Mouse (Mus musculus): ENCODE data around the gene Fbxw7. TPM values are rescaled to one million over a fixed set of nuclear protein-coding genes. Genes with fewer than 3 reads are reported as not detected.
A peak's percentile ranks its signal among the peaks of the same experiment; 100 is the strongest.

Fbxw7 gene
- polyA plus RNA-seq, 1 experiment from 2014 or later, result 9.3 TPM

- Histone ChIP-seq H3K9me3 (replicated peaks) (no peaks in the 10 kb centered on the region), H3K27ac (no peak overlapping the region), H3K27me3 (no peaks in the 10 kb centered on the region), H3K4me3 (replicated peaks) (no peak overlapping the region), H3K4me1 (0 out of 2 replicates have a peak, but pooled peaks cover 3% of the 10 kb centered on the region), H3K9ac (no peak overlapping the region), H3K36me3 (no peaks in the 10 kb centered on the region), H3K4me2 (no peak overlapping the region)
- no peak for ATAC-seq (replicated peaks; ENCODE audit: low FRiP score)
- 49% methylated on average over 9 of the region's 9 CpGs for WGBS
These were observed 200.6 kb downstream of the Fbxw7 start for GRCm38 (mm10) chr3:85015667-85016066.

GRCm38 (mm10) chr3:85020137-85020536 lies 205.1 kb downstream of the Fbxw7 start:
- H3K9me3 ChIP-seq (replicated peaks), result no peaks in the 10 kb centered on the region
- no peak overlapping the region for H3K27ac ChIP-seq
- peaks cover 12% of the 10 kb centered on the region for H3K4me1 ChIP-seq
- no peak overlapping the region for H3K4me3 ChIP-seq (replicated peaks)
- no peak overlapping the region for H3K4me2 ChIP-seq
- ATAC-seq (replicated peaks; ENCODE audit: low FRiP score), result no peak
- no peak overlapping the region for H3K9ac ChIP-seq
- no peaks in the 10 kb centered on the region for H3K27me3 ChIP-seq
- no peaks in the 10 kb centered on the region for H3K36me3 ChIP-seq

GRCm38 (mm10) chr3:85021816-85022215 lies 206.7 kb downstream of the Fbxw7 start:
- 95% methylated on average over 6 of the region's 6 CpGs for WGBS
- peaks cover 15% of the 10 kb centered on the region for H3K4me1 ChIP-seq
- no peak overlapping the region for H3K27ac ChIP-seq
- no peak overlapping the region for H3K4me3 ChIP-seq (replicated peaks)
- no peak for ATAC-seq (replicated peaks; ENCODE audit: low FRiP score)
- no peaks in the 10 kb centered on the region for H3K27me3 ChIP-seq
- no peaks in the 10 kb centered on the region for H3K9me3 ChIP-seq (replicated peaks)
- no peak overlapping the region for H3K9ac ChIP-seq
- no peak overlapping the region for H3K4me2 ChIP-seq
- no peaks in the 10 kb centered on the region for H3K36me3 ChIP-seq

- Histone ChIP-seq H3K4me2 (no peak overlapping the region), H3K4me1 (peaks cover 15% of the 10 kb centered on the region), H3K27ac (no peak overlapping the region), H3K9ac (no peak overlapping the region), H3K36me3 (no peaks in the 10 kb centered on the region), H3K9me3 (replicated peaks) (no peaks in the 10 kb centered on the region), H3K27me3 (no peaks in the 10 kb centered on the region), H3K4me3 (replicated peaks) (no peak overlapping the region)
- WGBS, result 62% methylated on average over 11 of the region's 11 CpGs
- ATAC-seq (replicated peaks; ENCODE audit: low FRiP score), result peak; percentile 57
These were observed 207.7 kb downstream of the Fbxw7 start for GRCm38 (mm10) chr3:85022800-85023199.

- ATAC-seq (replicated peaks; ENCODE audit: low FRiP score), result no peak
- H3K9me3 ChIP-seq (replicated peaks), result no peaks in the 10 kb centered on the region
- no peaks in the 10 kb centered on the region for H3K27me3 ChIP-seq
- H3K36me3 ChIP-seq, result no peaks in the 10 kb centered on the region
- peaks cover 15% of the 10 kb centered on the region for H3K4me1 ChIP-seq
- no peak overlapping the region for H3K9ac ChIP-seq
- H3K4me3 ChIP-seq (replicated peaks), result no peak overlapping the region
- H3K27ac ChIP-seq, result no peak overlapping the region
- 68% methylated on average over 2 of the region's 2 CpGs for WGBS
- no peak overlapping the region for H3K4me2 ChIP-seq
These were observed 209.2 kb downstream of the Fbxw7 start for GRCm38 (mm10) chr3:85024237-85024636.

GRCm38 (mm10) chr3:85024817-85025705 lies 210.0 kb downstream of the Fbxw7 start:
- Histone ChIP-seq H3K4me2 (no peak overlapping the region), H3K9me3 (replicated peaks) (no peaks in the 10 kb centered on the region), H3K27ac (0 out of 2 replicates have a peak overlapping the region, but pooled peaks have one; percentile 51), H3K4me3 (replicated peaks) (no peak overlapping the region), H3K4me1 (peaks cover 15% of the 10 kb centered on the region), H3K9ac (no peak overlapping the region), H3K36me3 (no peaks in the 10 kb centered on the region), H3K27me3 (no peaks in the 10 kb centered on the region)
- WGBS, result 33% methylated on average over 6 of the region's 6 CpGs
- ATAC-seq (replicated peaks; ENCODE audit: low FRiP score), result peak; percentile 37; the same call in 1 of the 2 replicates

Other genes starting within 250 kb of the Fbxw7 start
- gene Arfip1, start 232.6 kb upstream of the Fbxw7 start, polyA plus RNA-seq (2015; fragmentation: Nextera tagmentation; extraction: Ambion mirVana), result 48.1 and 53.8 TPM in 2 replicates
- gene Tigd4, start 221.7 kb upstream of the Fbxw7 start, polyA plus RNA-seq (2015; fragmentation: Nextera tagmentation; extraction: Ambion mirVana), result 0.06 and 0.26 TPM in 2 replicates
- 0.64 and 0.73 TPM in 2 replicates for gene Tmem154, start 149.1 kb upstream of the Fbxw7 start, polyA plus RNA-seq (2015; fragmentation: Nextera tagmentation; extraction: Ambion mirVana)